Mouse (Mus musculus) erythroblast, embryonic 14.5 days (primary cell): Measurements from ENCODE around the gene Nmrk1. TPM values are rescaled to one million over a fixed set of nuclear protein-coding genes. Genes with fewer than 3 reads are reported as not detected.

ENCODE experiments used
- H3K27me3 ChIP-seq: 2 replicates; pipeline ENCODE4 v1.6.1; 2012; ENCODE audit warnings: inconsistent platforms; ENCODE audit not compliant: control insufficient read depth
- H3K36me3 ChIP-seq: 2 replicates; pipeline ENCODE4 v1.6.1; 2012; ENCODE audit warnings: mild to moderate bottlenecking, inconsistent platforms; ENCODE audit not compliant: control insufficient read depth
- H3K4me1 ChIP-seq: 2 replicates; pipeline ENCODE4 v1.6.1; 2012; ENCODE audit warnings: inconsistent platforms; ENCODE audit not compliant: control insufficient read depth
- H3K4me3 ChIP-seq: replicated peaks from 2 replicates; pipeline ENCODE3; 2012; ENCODE audit warnings: moderate library complexity, mild to moderate bottlenecking, inconsistent platforms
- H3K9me3 ChIP-seq: 2 replicates; pipeline ENCODE4 v1.6.1; 2012; ENCODE audit warnings: low read length, inconsistent platforms, mixed read lengths; ENCODE audit not compliant: control insufficient read depth
- GATA1 ChIP-seq: IDR thresholded peaks from 2 replicates; pipeline ENCODE4 v1.6.1; 2012; ENCODE audit warnings: low read length, inconsistent platforms, mixed read lengths
- TAL1 ChIP-seq: IDR thresholded peaks from 3 replicates; pipeline ENCODE4 v1.6.1; 2012; ENCODE audit warnings: low read length, inconsistent platforms, mixed read lengths
- polyA plus RNA-seq: library from polyadenylated mRNA; stranded (reverse); fragments of >175 nt; gene quantifications from 2 replicates; pipeline ENCODE4 v1.2.3, GENCODE M21; 2012

The Nmrk1 gene
- polyA plus RNA-seq, 1 experiment, result not detected

- H3K27me3 ChIP-seq, result no peaks in the 10 kb centered on the region
- peaks cover 3% of the 10 kb centered on the region for H3K36me3 ChIP-seq
- no peaks in the 10 kb centered on the region for H3K9me3 ChIP-seq
- peaks cover 43% of the 10 kb centered on the region for H3K4me1 ChIP-seq
- H3K4me3 ChIP-seq, result no peak overlapping the region
- TF ChIP-seq GATA1 (no peak), TAL1 (no peak)
Measured at GRCm38 (mm10) chr19:18654330-18654729, 22.6 kb downstream of the Nmrk1 start.

GRCm38 (mm10) chr19:18654984-18655383 is 23.2 kb downstream of the Nmrk1 start:
- H3K27me3 ChIP-seq, result no peaks in the 10 kb centered on the region
- peaks cover 39% of the 10 kb centered on the region for H3K4me1 ChIP-seq
- H3K9me3 ChIP-seq, result no peaks in the 10 kb centered on the region
- H3K4me3 ChIP-seq, result no peak overlapping the region
- peaks cover 3% of the 10 kb centered on the region for H3K36me3 ChIP-seq
- no peak for TF ChIP-seq GATA1
- TF ChIP-seq TAL1, result no peak

GRCm38 (mm10) chr19:18655999-18656398 is 24.2 kb downstream of the Nmrk1 start:
- TF ChIP-seq TAL1, result no peak
- TF ChIP-seq GATA1, result no peak
- Histone ChIP-seq H3K4me3 (no peak overlapping the region), H3K4me1 (peaks cover 30% of the 10 kb centered on the region), H3K27me3 (no peaks in the 10 kb centered on the region), H3K9me3 (no peaks in the 10 kb centered on the region), H3K36me3 (peaks cover 3% of the 10 kb centered on the region)

- H3K36me3 ChIP-seq, result no peaks in the 10 kb centered on the region
- no peak overlapping the region for H3K4me3 ChIP-seq
- TF ChIP-seq TAL1 (no peak), GATA1 (no peak)
- H3K27me3 ChIP-seq, result no peaks in the 10 kb centered on the region
- no peaks in the 10 kb centered on the region for H3K9me3 ChIP-seq
- H3K4me1 ChIP-seq, result peaks cover 26% of the 10 kb centered on the region
Measured at GRCm38 (mm10) chr19:18658473-18658872, 26.7 kb downstream of the Nmrk1 start.

- H3K9me3 ChIP-seq, result no peaks in the 10 kb centered on the region
- H3K4me3 ChIP-seq, result no peak overlapping the region
- TF ChIP-seq TAL1, result no peak
- no peak for TF ChIP-seq GATA1
- H3K36me3 ChIP-seq, result no peaks in the 10 kb centered on the region
- no peaks in the 10 kb centered on the region for H3K27me3 ChIP-seq
- peaks cover 19% of the 10 kb centered on the region for H3K4me1 ChIP-seq
Measured at GRCm38 (mm10) chr19:18659349-18659748, 27.6 kb downstream of the Nmrk1 start.

GRCm38 (mm10) chr19:18660466-18660865 is 28.7 kb downstream of the Nmrk1 start:
- no peaks in the 10 kb centered on the region for H3K27me3 ChIP-seq
- H3K9me3 ChIP-seq, result no peaks in the 10 kb centered on the region
- peaks cover 18% of the 10 kb centered on the region for H3K4me1 ChIP-seq
- H3K4me3 ChIP-seq, result no peak overlapping the region
- TF ChIP-seq GATA1 (no peak), TAL1 (no peak)
- no peaks in the 10 kb centered on the region for H3K36me3 ChIP-seq

GRCm38 (mm10) chr19:18661683-18662082 is 29.9 kb downstream of the Nmrk1 start:
- no peak for TF ChIP-seq GATA1
- TF ChIP-seq TAL1, result no peak
- Histone ChIP-seq H3K4me3 (no peak overlapping the region), H3K9me3 (no peaks in the 10 kb centered on the region), H3K4me1 (peaks cover 18% of the 10 kb centered on the region), H3K27me3 (no peaks in the 10 kb centered on the region), H3K36me3 (no peaks in the 10 kb centered on the region)

- Histone ChIP-seq H3K4me3 (no peak overlapping the region), H3K4me1 (peaks cover 15% of the 10 kb centered on the region), H3K9me3 (no peaks in the 10 kb centered on the region), H3K27me3 (no peaks in the 10 kb centered on the region), H3K36me3 (no peaks in the 10 kb centered on the region)
- TF ChIP-seq TAL1, result no peak
- no peak for TF ChIP-seq GATA1
Measured at GRCm38 (mm10) chr19:18663904-18664303, 32.2 kb downstream of the Nmrk1 start.

- no peaks in the 10 kb centered on the region for H3K9me3 ChIP-seq
- TF ChIP-seq GATA1 (no peak), TAL1 (no peak)
- peaks cover 16% of the 10 kb centered on the region for H3K4me1 ChIP-seq
Measured at GRCm38 (mm10) chr19:18666966-18667365, 35.2 kb downstream of the Nmrk1 start.

GRCm38 (mm10) chr19:18669551-18669950 is 37.8 kb downstream of the Nmrk1 start:
- Histone ChIP-seq H3K4me1 (peaks cover 34% of the 10 kb centered on the region), H3K36me3 (peaks cover 4% of the 10 kb centered on the region), H3K9me3 (no peaks in the 10 kb centered on the region), H3K27me3 (no peaks in the 10 kb centered on the region), H3K4me3 (no peak overlapping the region)
- no peak for TF ChIP-seq TAL1

More at GRCm38 (mm10) chr19:18666966-18667365, 35.2 kb downstream of the Nmrk1 start:
- Histone ChIP-seq H3K27me3 (no peaks in the 10 kb centered on the region), H3K4me3 (no peak overlapping the region), H3K36me3 (no peaks in the 10 kb centered on the region)
